Mouse (Mus musculus): ENCODE results near the gene Gm28042. TPM values are rescaled to one million over a fixed set of nuclear protein-coding genes. Genes with fewer than 3 reads are reported as not detected.

Gm28042 gene
- total and polyA plus RNA-seq, 3 experiments = 0.77 to 1.9 (median 1.8) TPM

DNA sequence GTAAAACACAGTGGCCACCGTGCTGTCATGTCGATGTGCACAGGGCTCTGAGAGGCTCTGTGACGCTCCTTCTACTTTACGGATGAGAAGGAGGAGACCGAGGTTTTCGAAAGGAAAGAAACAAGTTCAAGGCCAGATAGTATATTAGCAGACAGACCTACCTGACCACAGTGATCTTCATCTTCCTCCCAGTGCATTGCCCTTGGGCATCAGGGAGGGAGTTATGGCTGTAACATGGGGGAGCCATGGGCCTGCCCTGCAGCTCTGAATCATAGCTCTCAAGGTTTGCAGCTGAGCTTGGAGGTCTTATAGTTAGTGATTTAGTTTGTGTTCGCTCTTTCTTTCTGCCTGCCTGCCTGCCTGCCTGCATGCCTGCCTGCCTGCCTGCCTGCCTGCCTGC, 20.6 kb upstream of the Gm28042 start:
- Histone ChIP-seq H3K27ac (ENCODE audit: insufficient read depth, low read depth) (no peak overlapping the region), H3K9ac (ENCODE audit: insufficient read depth, low read depth) (no peak overlapping the region), H3K9me3 (replicated peaks; ENCODE audit: low read length) (no peaks in the 10 kb centered on the region), H3K4me1 (ENCODE audit: control insufficient read depth in 1 of 2, insufficient read depth in 2 of 2) (peaks cover under 1 to 8% of the 10 kb centered on the region in 2 experiments; a peak in 3 of 4 replicates), H3K27me3 (replicated peaks) (no peaks in the 10 kb centered on the region), H3K79me2 (replicated peaks; ENCODE audit: control insufficient read depth, extremely low read depth, insufficient read depth, poor library complexity, severe bottlenecking) (no peaks in the 10 kb centered on the region), H3K4me3 (replicated peaks in 1 of 3; ENCODE audit: low read depth in 2 of 3, low read length in 2 of 3, poor library complexity in 1 of 3) (no peak overlapping the region), H3K36me3 (replicated peaks in 1 of 2; ENCODE audit: control insufficient read depth in 1 of 2, insufficient read depth in 1 of 2, low read length in 1 of 2) (peaks cover 0 to 21% of the 10 kb centered on the region in 2 experiments), H3K4me2 (ENCODE audit: insufficient read depth, low read depth, poor library complexity, severe bottlenecking) (no peak overlapping the region)
- no peak for DNase-seq (ENCODE audit: extremely low read depth)
- dilution Hi-C loops (cut with MboI; ENCODE audit: extremely low pct_ligation_motif_present, extremely low pct_unique_long_range_greater_than_20kb, low sequenced_read_pairs) = no loop called here
- TF ChIP-seq KAT2A (IDR thresholded peaks at IDR 0.05; ENCODE audit: insufficient replicate concordance, low read length) = no peak
- no peak for TF ChIP-seq SIN3A (IDR thresholded peaks at IDR 0.05; ENCODE audit: low read length)
- no peak for TF ChIP-seq NELFE (IDR thresholded peaks at IDR 0.05; ENCODE audit: low read depth, low read length)
- no peak for TF ChIP-seq TCF12 (IDR thresholded peaks at IDR 0.05; ENCODE audit: low read depth, low read length)
- no peak for TF ChIP-seq MAZ (IDR thresholded peaks at IDR 0.05; ENCODE audit: low read depth, low read length)
- no peak for TF ChIP-seq RCOR1 (conservative IDR thresholded peaks at IDR 0.05; ENCODE audit: low read depth, low read length)
- in situ Hi-C loops (cut with MboI; ENCODE audit: low pct_ligation_motif_present, low pct_unique_long_range_greater_than_20kb, low sequenced_read_pairs) = no loop called here

DNA sequence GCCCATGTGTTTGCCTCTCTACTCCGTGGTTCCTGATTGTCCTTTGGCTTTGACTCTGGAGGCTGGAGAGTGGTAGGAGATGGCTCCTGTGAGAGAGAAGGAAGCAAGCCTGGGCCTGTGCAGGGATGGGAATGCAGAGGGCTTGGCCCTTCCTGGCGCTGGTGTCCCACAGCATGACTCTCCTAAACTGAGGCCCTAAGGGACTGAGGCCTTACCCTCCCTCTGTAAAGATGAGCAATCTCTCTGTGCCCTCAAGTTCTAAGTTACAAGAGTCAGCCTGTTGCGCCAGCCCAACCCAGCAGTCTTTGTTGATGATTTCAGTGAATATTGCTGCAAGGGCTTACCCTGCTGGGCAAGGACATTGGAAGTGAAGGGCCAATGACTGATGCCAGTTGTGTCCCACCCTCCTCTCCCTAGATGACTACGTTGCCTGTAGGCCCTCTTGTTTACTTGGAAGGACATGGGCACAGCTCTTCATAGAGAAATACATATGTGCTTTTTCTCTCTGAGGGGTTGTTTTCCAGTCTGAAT, 19.5 kb upstream of the Gm28042 start:
- H3K27ac ChIP-seq (ENCODE audit: insufficient read depth, low read depth) = no peak overlapping the region
- dilution Hi-C loops (cut with MboI; ENCODE audit: extremely low pct_ligation_motif_present, extremely low pct_unique_long_range_greater_than_20kb, low sequenced_read_pairs) = no loop called here
- in situ Hi-C loops (cut with MboI; ENCODE audit: low pct_ligation_motif_present, low pct_unique_long_range_greater_than_20kb, low sequenced_read_pairs) = no loop called here

DNA sequence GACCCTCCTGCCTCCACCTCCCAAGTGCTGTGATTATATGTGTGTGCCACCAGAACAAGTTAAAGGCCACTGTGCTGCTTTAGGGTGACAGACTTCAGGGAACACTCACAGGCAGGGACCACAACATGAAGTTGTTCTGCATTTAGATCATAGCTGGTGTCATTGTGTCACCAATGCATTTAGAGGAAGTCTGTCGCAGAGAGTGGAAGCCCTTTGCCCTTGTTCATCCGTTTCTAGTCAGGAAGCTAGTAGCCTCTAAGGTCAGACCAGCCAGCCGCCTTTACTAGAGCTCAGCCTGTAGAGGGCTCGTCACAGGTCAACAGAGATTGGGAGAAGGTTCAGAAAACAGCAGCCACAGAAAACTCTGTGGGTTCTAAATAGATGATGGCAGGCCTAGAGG, 18.6 kb upstream of the Gm28042 start:
- Histone ChIP-seq H3K4me2 (ENCODE audit: insufficient read depth, low read depth, poor library complexity, severe bottlenecking) (no peak overlapping the region), H3K9ac (ENCODE audit: insufficient read depth, low read depth) (no peak overlapping the region), H3K36me3 (replicated peaks in 1 of 2; ENCODE audit: control insufficient read depth in 1 of 2, insufficient read depth in 1 of 2, low read length in 1 of 2) (peaks cover 4 to 35% of the 10 kb centered on the region in 2 experiments), H3K79me2 (replicated peaks; ENCODE audit: control insufficient read depth, extremely low read depth, insufficient read depth, poor library complexity, severe bottlenecking) (no peaks in the 10 kb centered on the region), H3K4me1 (ENCODE audit: control insufficient read depth in 1 of 2, insufficient read depth in 2 of 2) (peaks cover 0 to 6% of the 10 kb centered on the region in 2 experiments; a peak in 1 of 4 replicates), H3K27ac (ENCODE audit: insufficient read depth, low read depth) (no peak overlapping the region), H3K27me3 (replicated peaks) (no peaks in the 10 kb centered on the region), H3K9me3 (replicated peaks; ENCODE audit: low read length) (no peaks in the 10 kb centered on the region), H3K4me3 (replicated peaks in 1 of 3; ENCODE audit: low read depth in 2 of 3, low read length in 2 of 3, poor library complexity in 1 of 3) (no peak overlapping the region)
- in situ Hi-C loops (cut with MboI; ENCODE audit: low pct_ligation_motif_present, low pct_unique_long_range_greater_than_20kb, low sequenced_read_pairs) = no loop called here
- dilution Hi-C loops (cut with MboI; ENCODE audit: extremely low pct_ligation_motif_present, extremely low pct_unique_long_range_greater_than_20kb, low sequenced_read_pairs) = no loop called here
- no peak for DNase-seq (ENCODE audit: extremely low read depth)
- TF ChIP-seq CHD2 (IDR thresholded peaks at IDR 0.05; ENCODE audit: low read length) (no peak), MAFK (IDR thresholded peaks at IDR 0.05; ENCODE audit: insufficient replicate concordance, low read length) (no peak), TCF12 (IDR thresholded peaks at IDR 0.05; ENCODE audit: low read depth, low read length) (no peak), IRF4 (IDR thresholded peaks at IDR 0.05; ENCODE audit: low read depth, low read length) (no peak), ZC3H11A (IDR thresholded peaks at IDR 0.05; ENCODE audit: low read depth, low read length) (no peak)

More for the DNA sequence above, 19.5 kb upstream of the Gm28042 start:
- Histone ChIP-seq H3K4me1 (ENCODE audit: control insufficient read depth in 1 of 2, insufficient read depth in 2 of 2) (peaks cover 0 to 6% of the 10 kb centered on the region in 2 experiments; a peak in 1 of 4 replicates), H3K4me3 (replicated peaks in 1 of 3; ENCODE audit: low read depth in 2 of 3, low read length in 2 of 3, poor library complexity in 1 of 3) (no peak overlapping the region), H3K9ac (ENCODE audit: insufficient read depth, low read depth) (no peak overlapping the region), H3K27me3 (replicated peaks) (no peaks in the 10 kb centered on the region), H3K9me3 (replicated peaks; ENCODE audit: low read length) (no peaks in the 10 kb centered on the region), H3K79me2 (replicated peaks; ENCODE audit: control insufficient read depth, extremely low read depth, insufficient read depth, poor library complexity, severe bottlenecking) (no peaks in the 10 kb centered on the region), H3K36me3 (replicated peaks in 1 of 2; ENCODE audit: control insufficient read depth in 1 of 2, insufficient read depth in 1 of 2, low read length in 1 of 2) (peaks cover 3 to 26% of the 10 kb centered on the region in 2 experiments), H3K4me2 (ENCODE audit: insufficient read depth, low read depth, poor library complexity, severe bottlenecking) (no peak overlapping the region)
- TF ChIP-seq NELFE (IDR thresholded peaks at IDR 0.05; ENCODE audit: low read depth, low read length) (no peak), ELF1 (IDR thresholded peaks at IDR 0.05; ENCODE audit: low read depth, low read length) (no peak), MXI1 (IDR thresholded peaks at IDR 0.05; ENCODE audit: low read depth, low read length) (no peak), ETS1 (conservative IDR thresholded peaks at IDR 0.05; ENCODE audit: low read depth, low read length) (no peak), MEF2A (IDR thresholded peaks at IDR 0.05; ENCODE audit: borderline replicate concordance, low read depth, low read length) (no peak), MAZ (IDR thresholded peaks at IDR 0.05; ENCODE audit: low read depth, low read length) (no peak), CHD1 (IDR thresholded peaks at IDR 0.05; ENCODE audit: low read depth, low read length) (no peak), JUND (conservative IDR thresholded peaks at IDR 0.05; ENCODE audit: low read depth, low read length) (no peak)
- DNase-seq (ENCODE audit: extremely low read depth) = no peak
